Comparison of ENCODE assay signal across 15 mouse cellular contexts in the genomic region with DNA sequence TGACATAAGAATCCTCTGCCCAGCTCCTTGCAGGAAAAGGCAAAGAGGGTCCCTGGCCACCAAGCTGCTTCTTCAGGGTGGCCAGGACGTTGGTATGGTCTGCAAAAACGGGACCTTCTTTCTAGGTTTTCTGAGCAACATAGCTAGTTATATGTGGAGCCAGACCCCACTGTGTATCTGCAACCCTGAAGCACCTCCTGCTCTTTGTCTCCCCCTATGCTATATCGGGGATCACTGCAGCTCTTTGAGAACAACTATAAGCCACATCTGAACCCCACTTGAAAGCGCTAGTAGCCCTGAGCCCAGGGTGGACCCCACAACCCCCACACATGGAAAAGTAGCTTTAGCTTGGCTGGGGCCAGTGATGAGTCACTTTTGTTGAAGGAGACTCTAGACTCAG.
A peak's percentile ranks its signal among the peaks of the same experiment; 100 is the strongest.
DNase-seq lines count a peak whose midpoint lies in the region; ATAC-seq and TF ChIP-seq lines count a peak whose summit lies in the region.
"Had no signal": no experiment of that assay in that cellular context is flagged by ENCODE, and none has a peak within 500 bp of the region (broad histone marks: within the 10 kb centered on the region; RNA-seq: fewer than 3 reads in every experiment).

No protein-coding gene starts in this region.

- peaks cover 12% of the 10 kb centered on the region for H3K27me3 ChIP-seq in hindbrain, embryonic 10.5 days (ENCODE audit: insufficient read depth, poor library complexity, severe bottlenecking)
- no peaks in the 10 kb centered on the region for H3K27me3 ChIP-seq in hindbrain, embryonic 12.5 days
- no peaks in the 10 kb centered on the region for H3K27me3 ChIP-seq in lung, postnatal 0 days (replicated peaks; ENCODE audit: insufficient read depth, low read length)
- H3K27me3 ChIP-seq in Patski = no peaks in the 10 kb centered on the region
- H3K27me3 ChIP-seq in heart, embryonic 11.5 days (ENCODE audit: control insufficient read depth, insufficient read depth, low read length) = no peaks in the 10 kb centered on the region
- H3K27me3 ChIP-seq: CH12.LX; neural tube, embryonic 12.5 days had no signal

- in situ Hi-C loops in Patski (cut with MboI; ENCODE audit: low pct_unique_long_range_greater_than_20kb) = loop anchor here (10.0 to 25.0 kb wide), 4 partner anchors 664 to 1771 kb away; partner anchors contain the start of genes Ankrd27, Rgs9bp and Tshz3

- WGBS in hindbrain, embryonic 10.5 days = 57% methylated on average over 4 of the region's 4 CpGs
- 67% methylated on average over 4 of the region's 4 CpGs for WGBS in hindbrain, embryonic 12.5 days
- 67% methylated on average over 4 of the region's 4 CpGs for WGBS in lung, postnatal 0 days
- WGBS in heart, embryonic 11.5 days (ENCODE audit: insufficient replicate concordance) = 69% methylated on average over 4 of the region's 4 CpGs

- no peak for DNase-seq in hindbrain, embryonic 10.5 days (ENCODE audit: low spot score)
- no peak for DNase-seq in lung, postnatal 0 days (ENCODE audit: low spot score)
- DNase-seq in lung, postnatal 10 days = no peak
- no peak for DNase-seq in Patski (ENCODE audit: low read depth, low spot score)
- no peak for DNase-seq in embryo, embryonic 11 days
- DNase-seq: cerebellum, postnatal 10 days; heart, adult 18-20 months; kidney, postnatal 14 days; right cerebral cortex, adult 18-20 months had no signal

- H3K9ac ChIP-seq in hindbrain, embryonic 12.5 days = no peak overlapping the region
- H3K9ac ChIP-seq in lung, postnatal 0 days (replicated peaks; ENCODE audit: low read depth) = no peak overlapping the region
- no peak overlapping the region for H3K9ac ChIP-seq in heart, embryonic 11.5 days (ENCODE audit: low read depth, low read length)
- H3K9ac ChIP-seq: liver, embryonic 15.5 days; neural tube, embryonic 12.5 days had no signal

- no peaks in the 10 kb centered on the region for H3K36me3 ChIP-seq in hindbrain, embryonic 10.5 days
- no peaks in the 10 kb centered on the region for H3K36me3 ChIP-seq in hindbrain, embryonic 12.5 days
- H3K36me3 ChIP-seq in lung, postnatal 0 days (ENCODE audit: insufficient read depth, low read length) = no peaks in the 10 kb centered on the region
- H3K36me3 ChIP-seq in heart, embryonic 11.5 days (ENCODE audit: control insufficient read depth, insufficient read depth, low read length) = no peaks in the 10 kb centered on the region
- H3K36me3 ChIP-seq: liver, embryonic 15.5 days; neural tube, embryonic 12.5 days had no signal

- TF ChIP-seq EP300 in lung, postnatal 0 days (IDR thresholded peaks at IDR 0.05) = no peak

- H3K4me1 ChIP-seq in hindbrain, embryonic 10.5 days (replicated peaks) = peaks cover 34% of the 10 kb centered on the region
- H3K4me1 ChIP-seq in hindbrain, embryonic 12.5 days = peaks cover 30% of the 10 kb centered on the region
- peaks cover 3% of the 10 kb centered on the region; the same call in 1 of the 2 replicates for H3K4me1 ChIP-seq in lung, postnatal 0 days (ENCODE audit: insufficient read depth, low read depth, low read length)
- no peaks in the 10 kb centered on the region for H3K4me1 ChIP-seq in heart, embryonic 11.5 days (ENCODE audit: control insufficient read depth, insufficient read depth, low read length)

- no peak overlapping the region for H3K4me2 ChIP-seq in hindbrain, embryonic 12.5 days (replicated peaks)
- H3K4me2 ChIP-seq in lung, postnatal 0 days (replicated peaks; ENCODE audit: low read depth, low read length) = no peak overlapping the region
- no peak overlapping the region for H3K4me2 ChIP-seq in heart, embryonic 11.5 days
- H3K4me2 ChIP-seq: liver, embryonic 15.5 days had no signal

- no peak for ATAC-seq in hindbrain, embryonic 12.5 days (ENCODE audit: low FRiP score)
- no peak for ATAC-seq in lung, postnatal 0 days
- ATAC-seq in Patski = no peak
- ATAC-seq in megakaryocyte progenitor cell, adult 5-6 weeks (replicated peaks; ENCODE audit: poor library complexity) = peak; percentile 58
- ATAC-seq in heart, embryonic 11.5 days (replicated peaks; ENCODE audit: insufficient number of reproducible peaks, low FRiP score, low TSS enrichment) = no peak

- CTCF ChIA-PET in Patski (lab: Charles Lee) = interaction anchor here (1.1 to 4.2 kb wide), 4 partner anchors 9 to 1090 kb away, joined by 3 to 15 read pairs (median 7); no protein-coding TSS in a partner anchor

- peak; percentile 42 for TF ChIP-seq CTCF in lung, postnatal 0 days (IDR thresholded peaks at IDR 0.05)
- peak; percentile 40 for TF ChIP-seq CTCF in Patski (IDR thresholded peaks at IDR 0.05)

- POLR2A ChIA-PET in Patski (lab: Charles Lee) = interaction anchor here (0.8 to 1.2 kb wide), 2 partner anchors 11 to 1456 kb away, joined by 3 read pairs; no protein-coding TSS in a partner anchor

- H3K9me3 ChIP-seq in hindbrain, embryonic 10.5 days = peaks cover 3% of the 10 kb centered on the region; the same call in 1 of the 2 replicates
- H3K9me3 ChIP-seq in hindbrain, embryonic 12.5 days (replicated peaks) = no peaks in the 10 kb centered on the region
- no peaks in the 10 kb centered on the region for H3K9me3 ChIP-seq in lung, postnatal 0 days (ENCODE audit: low read length)
- no peaks in the 10 kb centered on the region for H3K9me3 ChIP-seq in heart, embryonic 11.5 days (replicated peaks; ENCODE audit: control insufficient read depth, low read length)
- H3K9me3 ChIP-seq: liver, embryonic 15.5 days; neural tube, embryonic 12.5 days had no signal

- no peak overlapping the region for H3K4me3 ChIP-seq in hindbrain, embryonic 10.5 days
- H3K4me3 ChIP-seq in hindbrain, embryonic 12.5 days = no peak overlapping the region
- no peak overlapping the region for H3K4me3 ChIP-seq in lung, postnatal 0 days (ENCODE audit: low read depth, low read length)
- H3K4me3 ChIP-seq in heart, embryonic 11.5 days (ENCODE audit: low read depth, low read length) = no peak overlapping the region
- H3K4me3 ChIP-seq: liver, embryonic 15.5 days; neural tube, embryonic 12.5 days had no signal

- H3K27ac ChIP-seq in hindbrain, embryonic 10.5 days = peak overlapping the region; percentile 78
- H3K27ac ChIP-seq in hindbrain, embryonic 12.5 days = no peak overlapping the region
- no peak overlapping the region for H3K27ac ChIP-seq in lung, postnatal 0 days (ENCODE audit: low read length)
- no peak overlapping the region for H3K27ac ChIP-seq in heart, embryonic 11.5 days (ENCODE audit: low read depth, low read length)
- H3K27ac ChIP-seq: liver, embryonic 15.5 days; neural tube, embryonic 12.5 days had no signal
